Mouse (Mus musculus) liver, embryonic 14.5 days (tissue): ENCODE results near the gene Csk. TPM values are rescaled to one million over a fixed set of nuclear protein-coding genes. Genes with fewer than 3 reads are reported as not detected.

Source experiments
- ATAC-seq: fragments of 200-750 bp; cut with Nextera tagmentation; 2 replicates; pipeline ENCODE4 v1.8.0; 2017; ENCODE audit warnings: moderate number of reproducible peaks, mild to moderate bottlenecking, moderate library complexity; ENCODE audit not compliant: insufficient read depth
- DNase-seq, 3 experiments: peaks; one replicate each; pipeline ENCODE4 v3.0.0-alpha.2; 2012 to 2013; ENCODE audit warnings: low read depth in 3 of 3, low spot score in 3 of 3
- H3K27ac ChIP-seq: fragments of 300-500 bp; sonication (generic); 2 replicates; pipeline ENCODE4 v1.5.1; 2014; ENCODE audit warnings: moderate library complexity, mild to moderate bottlenecking, control low read depth, inconsistent platforms
- H3K27me3 ChIP-seq: fragments of 300-500 bp; sonication (generic); 2 replicates; pipeline ENCODE4 v1.6.1; 2014; ENCODE audit warnings: mild to moderate bottlenecking, low read length, moderate library complexity; ENCODE audit not compliant: control insufficient read depth, insufficient read depth
- H3K36me3 ChIP-seq: fragments of 300-500 bp; sonication (generic); replicated peaks from 2 replicates; pipeline ENCODE4 v1.6.1; 2014; ENCODE audit warnings: low read depth; ENCODE audit not compliant: control insufficient read depth, insufficient read depth
- H3K4me1 ChIP-seq, 2 experiments: fragments of 200-500 bp in 1 of 2; fragments of 300-500 bp in 1 of 2; sonication (generic) in 1 of 2; replicated peaks; 2 replicates each; pipeline ENCODE4 v1.6.1; 2012 to 2014; ENCODE audit warnings: antibody characterized with exemption in 1 of 2, inconsistent platforms in 1 of 2, low read length in 1 of 2; ENCODE audit not compliant: control insufficient read depth in 2 of 2, insufficient read depth in 2 of 2
- H3K4me2 ChIP-seq: fragments of 300-500 bp; sonication (generic); 2 replicates; pipeline ENCODE4 v1.6.1; 2014; ENCODE audit warnings: low read depth, mild to moderate bottlenecking, control low read depth, moderate library complexity
- H3K4me3 ChIP-seq, 2 experiments: fragments of 200-500 bp in 1 of 2; fragments of 300-500 bp in 1 of 2; sonication (generic) in 1 of 2; 2 replicates each; pipeline ENCODE4 v1.5.1; 2012 to 2014; ENCODE audit warnings: low read depth in 2 of 2, low read length in 2 of 2, mild to moderate bottlenecking in 2 of 2, control low read depth in 1 of 2, inconsistent platforms in 1 of 2, moderate library complexity in 1 of 2; ENCODE audit not compliant: insufficient read depth in 1 of 2
- H3K9ac ChIP-seq: fragments of 300-500 bp; sonication (generic); replicated peaks from 2 replicates; pipeline ENCODE4 v1.6.1; 2014; ENCODE audit warnings: mild to moderate bottlenecking, control low read depth, moderate library complexity
- H3K9me3 ChIP-seq: fragments of 300-500 bp; sonication (generic); 2 replicates; pipeline ENCODE4 v1.6.1; 2016; ENCODE audit warnings: low read length, mixed read lengths; ENCODE audit not compliant: control insufficient read depth
- CTCF ChIP-seq: IDR thresholded peaks from 2 replicates; pipeline ENCODE4 v1.5.1; 2016; ENCODE audit warnings: antibody characterized with exemption, low read depth, control low read depth
- EP300 ChIP-seq: IDR thresholded peaks from 2 replicates; pipeline ENCODE4 v1.6.1; 2016; ENCODE audit warnings: antibody characterized with exemption, low read depth
- WGBS: fragments of 180-500 bp; shearing (Covaris S2); extraction: QIAGEN DNeasy Blood & Tissue Kit; methylation state at CpG from one replicate; pipeline ENCODE4 v1.1.7; 2014; ENCODE audit not compliant: insufficient replicate concordance; 5-methylcytosine and 5-hydroxymethylcytosine counted together
- polyA plus RNA-seq, 2 experiments: library from polyadenylated mRNA; depleted of rRNA in 1 of 2; stranded (reverse) in 1 of 2; unstranded in 1 of 2; fragments of >200 nt; fragmentation: Nextera tagmentation in 1 of 2; extraction: Ambion mirVana in 1 of 2; gene quantifications; 2 replicates each; pipeline versions ENCODE4 v1.2.1 to v1.2.3; 2012 to 2014

Gene Csk
- polyA plus RNA-seq, 2 experiments = 11.1 to 26.3 TPM

GRCm38 (mm10) chr9:57629118-57629874 lies 24.1 kb downstream of the Csk start:
- Histone ChIP-seq H3K27ac (no peak overlapping the region), H3K4me3 (no peak overlapping the region), H3K9ac (no peak overlapping the region), H3K36me3 (peaks cover 35% of the 10 kb centered on the region), H3K27me3 (no peaks in the 10 kb centered on the region), H3K4me2 (no peak overlapping the region), H3K4me1 (peaks cover 9% of the 10 kb centered on the region in 2 experiments), H3K9me3 (no peaks in the 10 kb centered on the region)
- ATAC-seq (peak; percentile 53), DNase-seq (no peak)
- WGBS = 60% methylated on average over 14 of the region's 14 CpGs
- no peak for TF ChIP-seq EP300
- TF ChIP-seq CTCF = peak; percentile 100

GRCm38 (mm10) chr9:57628717-57629116 lies 24.7 kb downstream of the Csk start:
- no peak overlapping the region for H3K27ac ChIP-seq
- H3K9ac ChIP-seq = no peak overlapping the region
- DNase-seq (no peak), ATAC-seq (no peak)
- WGBS = 83% methylated on average over 12 of the region's 12 CpGs
- no peaks in the 10 kb centered on the region for H3K27me3 ChIP-seq
- TF ChIP-seq EP300 (no peak), CTCF (no peak)
- H3K4me1 ChIP-seq = peaks cover 6 to 13% of the 10 kb centered on the region in 2 experiments; a peak in 3 of 4 replicates
- no peak overlapping the region for H3K4me3 ChIP-seq
- no peaks in the 10 kb centered on the region for H3K9me3 ChIP-seq
- no peak overlapping the region for H3K4me2 ChIP-seq
- peaks cover 35% of the 10 kb centered on the region for H3K36me3 ChIP-seq

- no peak for ATAC-seq
- DNase-seq = no peak
- TF ChIP-seq CTCF (no peak), EP300 (no peak)
- H3K4me1 ChIP-seq = peaks cover 0 to 8% of the 10 kb centered on the region in 2 experiments; a peak in 2 of 4 replicates
- WGBS = 83% methylated on average over 11 of the region's 11 CpGs
- peaks cover 35% of the 10 kb centered on the region for H3K36me3 ChIP-seq
- H3K9me3 ChIP-seq = no peaks in the 10 kb centered on the region
- no peak overlapping the region for H3K4me3 ChIP-seq
- H3K27ac ChIP-seq = no peak overlapping the region
- H3K4me2 ChIP-seq = no peak overlapping the region
- no peaks in the 10 kb centered on the region for H3K27me3 ChIP-seq
- no peak overlapping the region for H3K9ac ChIP-seq
These were observed 25.5 kb downstream of the Csk start for GRCm38 (mm10) chr9:57627892-57628291.

GRCm38 (mm10) chr9:57627191-57627590 lies 26.2 kb downstream of the Csk start:
- no peak for TF ChIP-seq CTCF
- TF ChIP-seq EP300 = no peak
- Histone ChIP-seq H3K9me3 (no peaks in the 10 kb centered on the region), H3K27ac (no peak overlapping the region), H3K36me3 (peaks cover 35% of the 10 kb centered on the region), H3K4me2 (no peak overlapping the region), H3K4me1 (peaks cover 0 to 8% of the 10 kb centered on the region in 2 experiments; a peak in 2 of 4 replicates), H3K9ac (no peak overlapping the region), H3K27me3 (no peaks in the 10 kb centered on the region), H3K4me3 (no peak overlapping the region)
- ATAC-seq (no peak), DNase-seq (no peak)
- 89% methylated on average over 17 of the region's 17 CpGs for WGBS

- DNase-seq (no peak), ATAC-seq (no peak)
- H3K27ac ChIP-seq = no peak overlapping the region
- no peak overlapping the region for H3K4me3 ChIP-seq
- 77% methylated on average over 15 of the region's 15 CpGs for WGBS
- peaks cover 0 to 8% of the 10 kb centered on the region in 2 experiments; a peak in 2 of 4 replicates for H3K4me1 ChIP-seq
- no peak for TF ChIP-seq CTCF
- TF ChIP-seq EP300 = no peak
- H3K4me2 ChIP-seq = no peak overlapping the region
- H3K9ac ChIP-seq = no peak overlapping the region
- H3K27me3 ChIP-seq = no peaks in the 10 kb centered on the region
- H3K36me3 ChIP-seq = peaks cover 30% of the 10 kb centered on the region
- no peaks in the 10 kb centered on the region for H3K9me3 ChIP-seq
These were observed 27.5 kb downstream of the Csk start for GRCm38 (mm10) chr9:57625674-57626500.
